Mouse (Mus musculus): Measurements from ENCODE around the gene Ppm1l. TPM values are rescaled to one million over a fixed set of nuclear protein-coding genes. Genes with fewer than 3 reads are reported as not detected.

Ppm1l gene
- 10.9 and 12.0 TPM in 2 replicates for polyA plus RNA-seq (2014; fragmentation: Nextera tagmentation; extraction: Ambion mirVana)

- WGBS = under 1% methylated on average over 62 of the region's 80 CpGs
- Histone ChIP-seq H3K9ac (ENCODE audit: low read length) (peak within 1 kb of the TSS; percentile 81), H3K27me3 (ENCODE audit: control insufficient read depth, insufficient read depth, low read length) (no peaks in the 10 kb centered on the region), H3K27ac (replicated peaks in 1 of 2; ENCODE audit: control insufficient read depth in 1 of 2, insufficient read depth in 1 of 2, low read depth in 2 of 2, low read length in 2 of 2) (peak within 1 kb of the TSS; percentile 86 to 91), H3K4me2 (ENCODE audit: low read length) (peak within 1 kb of the TSS; percentile 89), H3K36me3 (ENCODE audit: control insufficient read depth, insufficient read depth, low read length) (no peaks in the 10 kb centered on the region), H3K9me3 (ENCODE audit: control insufficient read depth, low read length) (no peaks in the 10 kb centered on the region), H3K4me3 (ENCODE audit: control insufficient read depth in 1 of 2, insufficient read depth in 1 of 2, low read depth in 1 of 2, low read length in 2 of 2) (peak within 1 kb of the TSS; percentile 63 to 90), H3K4me1 (ENCODE audit: control insufficient read depth in 2 of 2, insufficient read depth in 2 of 2, low read length in 2 of 2) (peaks cover 6 to 17% of the 10 kb centered on the region in 2 experiments)
- peak; percentile 95 for ATAC-seq (ENCODE audit: insufficient number of reproducible peaks, insufficient read depth, low FRiP score, low read depth)
These were observed at the start of gene Ppm1l for GRCm38 (mm10) chr3:69316391-69317195. TSS of gene Ppm1l (plus strand) at chr3:69316861.

- Histone ChIP-seq H3K9me3 (ENCODE audit: control insufficient read depth, low read length) (no peaks in the 10 kb centered on the region), H3K4me3 (ENCODE audit: control insufficient read depth in 1 of 2, insufficient read depth in 1 of 2, low read depth in 1 of 2, low read length in 2 of 2) (no peak overlapping the region), H3K36me3 (ENCODE audit: control insufficient read depth, insufficient read depth, low read length) (no peaks in the 10 kb centered on the region), H3K9ac (ENCODE audit: low read length) (no peak overlapping the region), H3K4me2 (ENCODE audit: low read length) (0 out of 2 replicates have a peak overlapping the region, but pooled peaks have one; percentile 4), H3K4me1 (ENCODE audit: control insufficient read depth in 2 of 2, insufficient read depth in 2 of 2, low read length in 2 of 2) (peaks cover 10 to 15% of the 10 kb centered on the region in 2 experiments), H3K27me3 (ENCODE audit: control insufficient read depth, insufficient read depth, low read length) (no peaks in the 10 kb centered on the region), H3K27ac (replicated peaks in 1 of 2; ENCODE audit: control insufficient read depth in 1 of 2, insufficient read depth in 1 of 2, low read depth in 2 of 2, low read length in 2 of 2) (peak overlapping the region; percentile 5 to 39; a peak in 1 of 4 replicates)
- ATAC-seq (ENCODE audit: insufficient number of reproducible peaks, insufficient read depth, low FRiP score, low read depth) = peak; percentile 54; the same call in 1 of the 2 replicates
- WGBS = 32% methylated on average over 7 of the region's 7 CpGs
These were observed 44.8 kb upstream of the Ppm1l start for GRCm38 (mm10) chr3:69271812-69272211.

GRCm38 (mm10) chr3:69274018-69274663, 42.5 kb upstream of the Ppm1l start:
- no peak for ATAC-seq (ENCODE audit: insufficient number of reproducible peaks, insufficient read depth, low FRiP score, low read depth)
- no peak overlapping the region for H3K4me2 ChIP-seq (ENCODE audit: low read length)
- 86% methylated on average over 16 of the region's 16 CpGs for WGBS
- H3K27ac ChIP-seq (replicated peaks in 1 of 2; ENCODE audit: control insufficient read depth in 1 of 2, insufficient read depth in 1 of 2, low read depth in 2 of 2, low read length in 2 of 2) = no peak overlapping the region
- no peaks in the 10 kb centered on the region for H3K27me3 ChIP-seq (ENCODE audit: control insufficient read depth, insufficient read depth, low read length)
- peaks cover 10 to 15% of the 10 kb centered on the region in 2 experiments for H3K4me1 ChIP-seq (ENCODE audit: control insufficient read depth in 2 of 2, insufficient read depth in 2 of 2, low read length in 2 of 2)
- H3K9me3 ChIP-seq (ENCODE audit: control insufficient read depth, low read length) = no peaks in the 10 kb centered on the region
- H3K36me3 ChIP-seq (ENCODE audit: control insufficient read depth, insufficient read depth, low read length) = no peaks in the 10 kb centered on the region
- H3K4me3 ChIP-seq (ENCODE audit: control insufficient read depth in 1 of 2, insufficient read depth in 1 of 2, low read depth in 1 of 2, low read length in 2 of 2) = no peak overlapping the region
- no peak overlapping the region for H3K9ac ChIP-seq (ENCODE audit: low read length)

- Histone ChIP-seq H3K9ac (ENCODE audit: low read length) (no peak overlapping the region), H3K9me3 (ENCODE audit: control insufficient read depth, low read length) (no peaks in the 10 kb centered on the region), H3K4me1 (ENCODE audit: control insufficient read depth in 2 of 2, insufficient read depth in 2 of 2, low read length in 2 of 2) (peaks cover 10 to 15% of the 10 kb centered on the region in 2 experiments), H3K4me3 (ENCODE audit: control insufficient read depth in 1 of 2, insufficient read depth in 1 of 2, low read depth in 1 of 2, low read length in 2 of 2) (no peak overlapping the region), H3K27ac (replicated peaks in 1 of 2; ENCODE audit: control insufficient read depth in 1 of 2, insufficient read depth in 1 of 2, low read depth in 2 of 2, low read length in 2 of 2) (no peak overlapping the region), H3K36me3 (ENCODE audit: control insufficient read depth, insufficient read depth, low read length) (no peaks in the 10 kb centered on the region), H3K4me2 (ENCODE audit: low read length) (no peak overlapping the region), H3K27me3 (ENCODE audit: control insufficient read depth, insufficient read depth, low read length) (no peaks in the 10 kb centered on the region)
- ATAC-seq (ENCODE audit: insufficient number of reproducible peaks, insufficient read depth, low FRiP score, low read depth) = no peak
- 66% methylated on average over 15 of the region's 15 CpGs for WGBS
These were observed 41.9 kb upstream of the Ppm1l start for GRCm38 (mm10) chr3:69274664-69275312.

GRCm38 (mm10) chr3:69278648-69279047, 38.0 kb upstream of the Ppm1l start:
- Histone ChIP-seq H3K4me3 (ENCODE audit: control insufficient read depth in 1 of 2, insufficient read depth in 1 of 2, low read depth in 1 of 2, low read length in 2 of 2) (no peak overlapping the region), H3K4me2 (ENCODE audit: low read length) (no peak overlapping the region), H3K27me3 (ENCODE audit: control insufficient read depth, insufficient read depth, low read length) (no peaks in the 10 kb centered on the region), H3K4me1 (ENCODE audit: control insufficient read depth in 2 of 2, insufficient read depth in 2 of 2, low read length in 2 of 2) (peaks cover 6% of the 10 kb centered on the region in 2 experiments), H3K36me3 (ENCODE audit: control insufficient read depth, insufficient read depth, low read length) (no peaks in the 10 kb centered on the region), H3K27ac (replicated peaks in 1 of 2; ENCODE audit: control insufficient read depth in 1 of 2, insufficient read depth in 1 of 2, low read depth in 2 of 2, low read length in 2 of 2) (no peak overlapping the region), H3K9ac (ENCODE audit: low read length) (no peak overlapping the region), H3K9me3 (ENCODE audit: control insufficient read depth, low read length) (no peaks in the 10 kb centered on the region)
- WGBS = 86% methylated on average over 6 of the region's 6 CpGs
- no peak for ATAC-seq (ENCODE audit: insufficient number of reproducible peaks, insufficient read depth, low FRiP score, low read depth)

GRCm38 (mm10) chr3:69282406-69282805, 34.3 kb upstream of the Ppm1l start:
- no peaks in the 10 kb centered on the region for H3K27me3 ChIP-seq (ENCODE audit: control insufficient read depth, insufficient read depth, low read length)
- 64% methylated on average over 9 of the region's 9 CpGs for WGBS
- H3K27ac ChIP-seq (replicated peaks in 1 of 2; ENCODE audit: control insufficient read depth in 1 of 2, insufficient read depth in 1 of 2, low read depth in 2 of 2, low read length in 2 of 2) = no peak overlapping the region
- peaks cover 2 to 9% of the 10 kb centered on the region in 2 experiments for H3K4me1 ChIP-seq (ENCODE audit: control insufficient read depth in 2 of 2, insufficient read depth in 2 of 2, low read length in 2 of 2)
- H3K36me3 ChIP-seq (ENCODE audit: control insufficient read depth, insufficient read depth, low read length) = no peaks in the 10 kb centered on the region
- no peak overlapping the region for H3K9ac ChIP-seq (ENCODE audit: low read length)
- no peak overlapping the region for H3K4me3 ChIP-seq (ENCODE audit: control insufficient read depth in 1 of 2, insufficient read depth in 1 of 2, low read depth in 1 of 2, low read length in 2 of 2)
- no peak overlapping the region for H3K4me2 ChIP-seq (ENCODE audit: low read length)
- no peaks in the 10 kb centered on the region for H3K9me3 ChIP-seq (ENCODE audit: control insufficient read depth, low read length)
- ATAC-seq (ENCODE audit: insufficient number of reproducible peaks, insufficient read depth, low FRiP score, low read depth) = no peak

GRCm38 (mm10) chr3:69283085-69283847, 33.4 kb upstream of the Ppm1l start:
- Histone ChIP-seq H3K4me3 (ENCODE audit: control insufficient read depth in 1 of 2, insufficient read depth in 1 of 2, low read depth in 1 of 2, low read length in 2 of 2) (no peak overlapping the region), H3K9ac (ENCODE audit: low read length) (no peak overlapping the region), H3K27ac (replicated peaks in 1 of 2; ENCODE audit: control insufficient read depth in 1 of 2, insufficient read depth in 1 of 2, low read depth in 2 of 2, low read length in 2 of 2) (no peak overlapping the region), H3K4me2 (ENCODE audit: low read length) (no peak overlapping the region), H3K4me1 (ENCODE audit: control insufficient read depth in 2 of 2, insufficient read depth in 2 of 2, low read length in 2 of 2) (peaks cover 2 to 9% of the 10 kb centered on the region in 2 experiments), H3K9me3 (ENCODE audit: control insufficient read depth, low read length) (no peaks in the 10 kb centered on the region), H3K27me3 (ENCODE audit: control insufficient read depth, insufficient read depth, low read length) (no peaks in the 10 kb centered on the region), H3K36me3 (ENCODE audit: control insufficient read depth, insufficient read depth, low read length) (no peaks in the 10 kb centered on the region)
- no peak for ATAC-seq (ENCODE audit: insufficient number of reproducible peaks, insufficient read depth, low FRiP score, low read depth)
- WGBS = 57% methylated on average over 7 of the region's 7 CpGs

Measured in heart, embryonic 14.5 days (tissue).